Mouse (Mus musculus) liver, embryonic 14.5 days (tissue): Measurements from ENCODE around the gene Lysmd4.

Experiments
- CTCF ChIP-seq: IDR thresholded peaks from 2 replicates; pipeline ENCODE4 v1.5.1; 2016; ENCODE audit warnings: antibody characterized with exemption, low read depth, control low read depth
- EP300 ChIP-seq: IDR thresholded peaks from 2 replicates; pipeline ENCODE4 v1.6.1; 2016; ENCODE audit warnings: antibody characterized with exemption, low read depth

GRCm38 (mm10) chr7:67216351-67216750 lies 6.0 kb upstream of the Lysmd4 start:
- TF ChIP-seq CTCF: no peak
- TF ChIP-seq EP300: no peak
